Mouse (Mus musculus) brain, embryonic 18.5 days (tissue): ENCODE data around the gene Pcsk4.
"Not testable (repeated sequence)": the region's sequence is repeated elsewhere in the genome, so short reads cannot be mapped to it uniquely, and the experiment has no call there.

Source experiments
- DNase-seq: peaks from one replicate; pipeline ENCODE4 v3.0.0-alpha.2; 2012; ENCODE audit warnings: low read depth, low spot score

Gene Pcsk4

GRCm38 (mm10) chr10:80348244-80348781 lies 19.0 kb upstream of the Pcsk4 start, which contains the start of gene Adamtsl5:
Gene Adamtsl5 (minus strand): TSS chr10:80348412.
- DNase-seq, result no peak

- no peak for DNase-seq
Measured at GRCm38 (mm10) chr10:80347514-80347967, 18.2 kb upstream of the Pcsk4 start.

- not testable (repeated sequence) for DNase-seq
Measured at GRCm38 (mm10) chr10:80345929-80346328, 16.6 kb upstream of the Pcsk4 start.

- no peak for DNase-seq
Measured at GRCm38 (mm10) chr10:80345122-80345521, 15.8 kb upstream of the Pcsk4 start.

- no peak for DNase-seq
Measured at GRCm38 (mm10) chr10:80344131-80344661, 14.9 kb upstream of the Pcsk4 start.

- no peak for DNase-seq
Measured at GRCm38 (mm10) chr10:80343425-80343895, 14.2 kb upstream of the Pcsk4 start.

GRCm38 (mm10) chr10:80342749-80343424 lies 13.6 kb upstream of the Pcsk4 start:
- DNase-seq, result peak; percentile 46

GRCm38 (mm10) chr10:80342305-80342748 lies 13.0 kb upstream of the Pcsk4 start:
- no peak for DNase-seq

- no peak for DNase-seq
Measured at GRCm38 (mm10) chr10:80341491-80342304, 12.4 kb upstream of the Pcsk4 start.

- DNase-seq, result no peak
Measured at GRCm38 (mm10) chr10:80341026-80341425, 11.7 kb upstream of the Pcsk4 start.

- no peak for DNase-seq
Measured at GRCm38 (mm10) chr10:80339941-80340750, 10.8 kb upstream of the Pcsk4 start.

GRCm38 (mm10) chr10:80336263-80336662 lies 7.0 kb upstream of the Pcsk4 start:
- no peak for DNase-seq

GRCm38 (mm10) chr10:80332525-80332989 lies 3.3 kb upstream of the Pcsk4 start:
- DNase-seq, result no peak

GRCm38 (mm10) chr10:80331636-80332524 lies 2.6 kb upstream of the Pcsk4 start:
- no peak for DNase-seq

- DNase-seq, result no peak
Measured at GRCm38 (mm10) chr10:80330888-80331287, 1.6 kb upstream of the Pcsk4 start.

- no peak for DNase-seq
Measured at GRCm38 (mm10) chr10:80330084-80330483, 786 bp upstream of the Pcsk4 start.

- DNase-seq, result no peak
Measured at GRCm38 (mm10) chr10:80325045-80325444, 4.3 kb downstream of the Pcsk4 start.

GRCm38 (mm10) chr10:80324120-80325037 lies 4.9 kb downstream of the Pcsk4 start:
- no peak for DNase-seq
